Mouse (Mus musculus) kidney, adult 2 months (tissue): ENCODE measurements around the gene Rab23. TPM values are rescaled to one million over a fixed set of nuclear protein-coding genes. Genes with fewer than 3 reads are reported as not detected.
"Not testable (repeated sequence)": the region's sequence is repeated elsewhere in the genome, so short reads cannot be mapped to it uniquely, and the experiment has no call there.

Experiments
- DNase-seq: peaks from one replicate; pipeline ENCODE4 v3.0.0; 2021
- H3K27ac ChIP-seq: fragments of 200-500 bp; 2 replicates; pipeline ENCODE4 v1.5.1; 2012; ENCODE audit warnings: low read depth, low read length, control low read depth, inconsistent platforms; ENCODE audit not compliant: insufficient read depth
- H3K27me3 ChIP-seq: fragments of 200-500 bp; replicated peaks from 2 replicates; pipeline ENCODE4 v1.6.1; 2012; ENCODE audit warnings: mild to moderate bottlenecking, moderate library complexity, low read length, inconsistent platforms; ENCODE audit not compliant: control insufficient read depth, insufficient read depth
- H3K36me3 ChIP-seq: fragments of 200-500 bp; 2 replicates; pipeline ENCODE4 v1.6.1; 2012; ENCODE audit warnings: mild to moderate bottlenecking, moderate library complexity, low read length, inconsistent platforms; ENCODE audit not compliant: control insufficient read depth, insufficient read depth
- H3K4me1 ChIP-seq: fragments of 200-500 bp; 2 replicates; pipeline ENCODE4 v1.6.1; 2011; ENCODE audit warnings: low read length; ENCODE audit not compliant: control insufficient read depth, insufficient read depth
- H3K4me3 ChIP-seq: fragments of 200-500 bp; 2 replicates; pipeline ENCODE4 v1.5.1; 2011; ENCODE audit warnings: mild to moderate bottlenecking, low read depth, low read length, control low read depth; ENCODE audit not compliant: insufficient read depth
- CTCF ChIP-seq: fragments of 200-500 bp; conservative IDR thresholded peaks from 2 replicates; pipeline ENCODE4 v1.5.1; 2011; ENCODE audit warnings: low read depth, mild to moderate bottlenecking, control low read depth, low read length, moderate library complexity, mixed read lengths; ENCODE audit not compliant: insufficient read depth, insufficient read length
- POLR2A ChIP-seq: fragments of 200-500 bp; IDR thresholded peaks from one replicate; pipeline ENCODE4 v1.6.1; 2011; ENCODE audit warnings: low read depth, low read length, control low read depth
- WGBS: fragments of 180-500 bp; shearing (Covaris S2); methylation state at CpG from one replicate; pipeline ENCODE4 v1.1.7; 2018; 5-methylcytosine and 5-hydroxymethylcytosine counted together
- polyA plus RNA-seq: library from polyadenylated mRNA; depleted of rRNA; stranded (reverse); fragments of >200 nt; gene quantifications from 2 replicates; pipeline ENCODE4 v1.2.3, GENCODE M21; 2012

Gene Rab23
- polyA plus RNA-seq, 1 experiment = 7.3 TPM

DNA sequence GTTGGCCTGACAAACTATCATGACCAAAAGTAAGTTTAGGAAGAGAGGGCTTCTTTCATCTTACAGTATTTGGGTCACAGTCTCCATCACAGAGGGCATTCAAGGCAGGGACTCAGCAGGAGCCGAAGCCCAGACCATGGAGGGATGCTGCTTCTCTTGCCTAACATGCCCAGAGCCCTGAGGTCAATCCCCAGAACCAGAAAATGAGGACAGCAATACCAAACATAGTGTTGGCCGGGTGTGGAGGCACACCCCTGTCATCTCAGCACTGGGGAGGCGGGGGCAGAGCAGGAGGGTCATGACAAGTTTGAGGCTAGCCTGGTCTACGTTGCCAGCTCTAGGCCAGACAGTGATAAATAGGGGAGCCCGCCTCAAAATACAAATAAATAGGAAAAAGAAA is 5.4 kb downstream of the Rab23 start:
- H3K36me3 ChIP-seq = no peaks in the 10 kb centered on the region; the same call in 1 of the 2 replicates

DNA sequence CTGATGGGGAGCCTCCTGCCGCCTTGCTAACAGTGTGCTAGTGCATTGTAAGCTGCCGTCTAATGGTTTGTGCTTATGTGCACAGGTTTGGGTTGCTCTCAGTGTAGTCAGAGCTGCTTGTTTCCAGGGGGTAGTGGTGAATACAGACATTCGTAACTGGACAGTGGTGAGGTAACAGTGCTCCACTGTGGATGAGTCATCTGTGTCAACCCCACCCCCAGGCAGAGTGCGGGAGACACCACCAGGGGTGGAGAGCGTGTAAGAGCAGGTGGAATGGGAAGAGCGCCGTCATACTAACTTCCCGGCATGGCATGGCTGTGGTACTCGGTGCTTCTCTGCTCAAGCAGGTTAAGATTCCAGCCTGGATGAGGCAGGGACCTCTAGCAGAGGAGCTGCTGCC is 13.4 kb downstream of the Rab23 start:
- peaks cover 14% of the 10 kb centered on the region; the same call in 1 of the 2 replicates for H3K4me1 ChIP-seq
- no peaks in the 10 kb centered on the region for H3K27me3 ChIP-seq
- H3K4me3 ChIP-seq = no peak overlapping the region
- TF ChIP-seq CTCF (no peak), POLR2A (no peak)
- H3K36me3 ChIP-seq = no peaks in the 10 kb centered on the region
- WGBS = 81% methylated on average over 9 of the region's 9 CpGs
- H3K27ac ChIP-seq = no peak overlapping the region
- DNase-seq = no peak

More for the DNA sequence above, 5.4 kb downstream of the Rab23 start:
- H3K27me3 ChIP-seq = no peaks in the 10 kb centered on the region
- no peak overlapping the region for H3K27ac ChIP-seq
- DNase-seq = no peak
- no peaks in the 10 kb centered on the region for H3K4me1 ChIP-seq
- TF ChIP-seq CTCF = no peak
- TF ChIP-seq POLR2A = no peak
- WGBS = 86% methylated on average over 5 of the region's 5 CpGs
- H3K4me3 ChIP-seq = no peak overlapping the region

DNA sequence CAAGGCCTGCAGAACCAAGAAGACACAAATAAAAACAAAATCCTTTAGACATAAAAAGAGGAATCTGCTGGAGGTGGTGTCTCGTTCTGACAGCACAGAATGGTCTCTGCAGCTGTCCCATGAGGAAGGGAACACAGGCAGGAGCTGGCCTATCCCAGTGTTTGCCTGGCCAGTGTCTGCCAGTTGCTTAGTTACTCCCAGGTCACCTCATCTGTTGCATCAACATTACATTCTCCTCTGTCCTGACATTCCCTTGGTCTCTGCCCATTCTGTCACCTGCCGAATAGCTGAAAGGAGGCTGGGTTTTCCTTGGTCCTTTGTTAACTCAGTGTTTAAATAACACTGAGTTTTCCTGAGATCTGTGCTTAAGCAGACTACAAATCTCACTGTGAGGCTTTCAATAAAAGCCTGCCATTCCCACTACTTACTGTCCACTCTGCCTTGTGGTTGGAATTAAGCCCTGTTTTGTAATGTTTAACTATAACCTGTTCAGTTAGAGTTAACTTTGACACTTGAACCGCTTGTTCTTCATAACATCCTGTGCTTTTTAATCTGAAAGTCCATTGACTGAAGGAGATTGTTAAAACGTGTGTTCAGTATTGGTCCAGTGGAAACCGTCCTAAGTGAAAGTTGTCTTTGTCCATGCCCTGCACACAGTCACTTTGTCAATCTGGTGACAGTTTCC is 14.5 kb downstream of the Rab23 start:
- Histone ChIP-seq H3K4me3 (peak overlapping the region; percentile 36), H3K27me3 (no peaks in the 10 kb centered on the region), H3K27ac (peak overlapping the region; percentile 77), H3K36me3 (no peaks in the 10 kb centered on the region), H3K4me1 (peaks cover 14% of the 10 kb centered on the region; the same call in 1 of the 2 replicates)
- peak; percentile 77 for DNase-seq
- TF ChIP-seq CTCF (no peak), POLR2A (no peak)
- 53% methylated on average over 5 of the region's 5 CpGs for WGBS

- H3K4me1 ChIP-seq = peaks cover 14% of the 10 kb centered on the region; the same call in 1 of the 2 replicates
- DNase-seq = no peak
- H3K27me3 ChIP-seq = no peaks in the 10 kb centered on the region
- TF ChIP-seq CTCF (no peak), POLR2A (no peak)
- H3K4me3 ChIP-seq = no peak overlapping the region
- WGBS = 95% methylated on average over 11 of the region's 11 CpGs
- H3K36me3 ChIP-seq = no peaks in the 10 kb centered on the region
- H3K27ac ChIP-seq = no peak overlapping the region
Observed at GRCm38 (mm10) chr1:33738281-33738680, 18.6 kb downstream of the Rab23 start.

GRCm38 (mm10) chr1:33738681-33739278 is 19.1 kb downstream of the Rab23 start:
- Histone ChIP-seq H3K27me3 (no peaks in the 10 kb centered on the region), H3K4me1 (0 out of 2 replicates have a peak, but pooled peaks cover 12% of the 10 kb centered on the region), H3K36me3 (no peaks in the 10 kb centered on the region), H3K4me3 (no peak overlapping the region), H3K27ac (no peak overlapping the region)
- 83% methylated on average over 11 of the region's 11 CpGs for WGBS
- DNase-seq = no peak
- TF ChIP-seq CTCF = no peak
- TF ChIP-seq POLR2A = no peak

- Histone ChIP-seq H3K4me1 (0 out of 2 replicates have a peak, but pooled peaks cover 8% of the 10 kb centered on the region), H3K4me3 (no peak overlapping the region), H3K27ac (no peak overlapping the region), H3K36me3 (no peaks in the 10 kb centered on the region), H3K27me3 (no peaks in the 10 kb centered on the region)
- DNase-seq = peak; percentile 83
- peak; percentile 92 for TF ChIP-seq CTCF
- TF ChIP-seq POLR2A = no peak
- 23% methylated on average over 12 of the region's 12 CpGs for WGBS
Observed at GRCm38 (mm10) chr1:33739302-33739701, 19.6 kb downstream of the Rab23 start.

DNA sequence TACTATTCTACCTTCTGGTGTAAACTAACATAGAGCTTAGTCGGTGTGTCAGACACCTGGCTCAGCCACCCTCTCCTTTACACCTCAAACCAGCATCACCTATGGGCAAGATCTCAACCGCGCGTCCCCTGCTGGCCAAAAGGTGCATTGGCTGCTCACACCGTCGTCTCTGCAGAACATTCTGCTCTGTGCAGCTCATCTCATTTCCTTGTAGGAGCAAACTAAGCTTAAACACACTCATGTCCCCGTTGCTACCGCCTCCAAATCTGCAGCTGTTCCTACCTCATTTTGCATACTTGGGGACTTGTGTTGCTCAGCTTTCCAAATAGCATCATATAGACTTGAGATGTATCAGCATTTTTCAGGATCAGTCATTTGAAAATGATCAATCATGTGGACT is 23.2 kb downstream of the Rab23 start:
- Histone ChIP-seq H3K27ac (no peak overlapping the region), H3K27me3 (no peaks in the 10 kb centered on the region), H3K4me1 (no peaks in the 10 kb centered on the region), H3K4me3 (no peak overlapping the region), H3K36me3 (no peaks in the 10 kb centered on the region)
- DNase-seq = peak; percentile 41
- WGBS = 28% methylated on average over 8 of the region's 8 CpGs
- TF ChIP-seq CTCF (peak; percentile 87), POLR2A (no peak)

DNA sequence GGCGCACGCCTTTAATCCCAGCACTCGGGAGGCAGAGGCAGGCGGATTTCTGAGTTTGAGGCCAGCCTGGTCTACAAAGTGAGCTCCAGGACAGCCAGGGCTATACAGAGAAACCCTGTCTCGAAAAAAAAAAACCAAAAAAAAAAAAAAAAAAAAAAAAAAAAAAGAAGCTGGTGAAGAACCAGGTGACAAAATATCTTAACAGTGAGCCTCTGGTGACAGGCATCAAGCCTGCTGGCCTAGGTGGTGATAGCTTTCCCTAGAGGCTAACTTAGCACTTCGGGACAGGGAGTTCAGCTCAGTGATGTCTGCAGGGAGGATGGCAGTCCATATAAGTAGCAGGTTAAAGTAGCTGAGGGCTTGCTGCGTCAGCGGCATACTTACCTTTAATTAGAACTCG is 25.1 kb downstream of the Rab23 start:
- DNase-seq, H3K4me3 ChIP-seq, H3K27me3 ChIP-seq, H3K27ac ChIP-seq, H3K4me1 ChIP-seq, H3K36me3 ChIP-seq: not testable (repeated sequence)
- 97% methylated on average over 9 of the region's 9 CpGs for WGBS
